Mouse (Mus musculus): ENCODE data around the gene Ptprcap.
A peak's percentile ranks its signal among the peaks of the same experiment; 100 is the strongest.
"Not testable (repeated sequence)": the region's sequence is repeated elsewhere in the genome, so short reads cannot be mapped to it uniquely, and the experiment has no call there.

Gene Ptprcap

DNA sequence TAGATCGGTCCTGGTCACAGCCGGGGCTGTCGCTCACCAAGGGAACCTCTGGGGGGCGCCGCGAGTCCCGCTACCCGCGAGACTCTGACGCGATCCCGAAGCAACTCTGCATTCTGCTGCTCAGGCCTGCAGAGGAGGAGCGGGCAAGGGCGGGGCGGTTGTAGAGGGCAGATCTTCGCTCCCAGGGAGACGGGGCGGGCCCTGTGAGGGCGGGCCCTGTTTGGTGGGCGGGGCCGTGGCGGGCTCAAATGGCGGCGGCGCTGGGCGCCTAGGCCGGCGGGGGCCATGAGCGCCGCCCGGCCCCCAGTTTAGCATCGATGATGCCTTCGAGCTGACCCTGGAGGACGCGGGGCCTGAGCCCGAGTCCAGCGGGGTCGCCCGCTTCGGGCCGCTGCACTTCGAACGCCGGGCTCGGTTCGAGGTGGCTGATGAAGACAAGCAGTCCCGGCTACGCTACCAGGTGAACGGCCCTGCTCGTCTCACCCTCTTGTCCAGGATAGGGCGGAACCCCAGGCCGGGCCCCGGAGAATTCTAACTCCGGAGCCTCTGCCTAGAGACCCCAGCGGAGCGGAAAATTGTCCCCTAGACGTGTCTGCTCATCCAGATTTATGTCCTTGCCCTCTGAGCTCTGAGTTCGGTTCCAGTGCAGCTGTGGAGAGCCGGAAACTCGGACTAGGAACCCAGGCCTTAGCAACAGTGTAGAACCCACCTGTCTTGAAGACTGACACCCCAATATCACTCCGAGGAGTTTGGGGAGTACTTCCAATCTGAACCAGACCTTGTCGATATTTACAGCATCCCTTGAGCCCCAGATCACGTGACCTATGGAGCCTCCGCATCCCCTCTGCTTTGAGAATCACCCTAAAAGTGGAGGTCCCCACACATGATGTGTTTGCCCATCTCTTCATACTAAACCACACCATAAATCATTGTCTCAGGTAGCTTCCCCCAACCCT is 27.4 kb upstream of the Ptprcap start, which contains the start of gene Aip:
Gene Aip (minus strand): TSS at position 118 of the 956 bp plus-strand sequence.
- peak; percentile 99 for DNase-seq (ENCODE audit: inconsistent ontology term)

DNA sequence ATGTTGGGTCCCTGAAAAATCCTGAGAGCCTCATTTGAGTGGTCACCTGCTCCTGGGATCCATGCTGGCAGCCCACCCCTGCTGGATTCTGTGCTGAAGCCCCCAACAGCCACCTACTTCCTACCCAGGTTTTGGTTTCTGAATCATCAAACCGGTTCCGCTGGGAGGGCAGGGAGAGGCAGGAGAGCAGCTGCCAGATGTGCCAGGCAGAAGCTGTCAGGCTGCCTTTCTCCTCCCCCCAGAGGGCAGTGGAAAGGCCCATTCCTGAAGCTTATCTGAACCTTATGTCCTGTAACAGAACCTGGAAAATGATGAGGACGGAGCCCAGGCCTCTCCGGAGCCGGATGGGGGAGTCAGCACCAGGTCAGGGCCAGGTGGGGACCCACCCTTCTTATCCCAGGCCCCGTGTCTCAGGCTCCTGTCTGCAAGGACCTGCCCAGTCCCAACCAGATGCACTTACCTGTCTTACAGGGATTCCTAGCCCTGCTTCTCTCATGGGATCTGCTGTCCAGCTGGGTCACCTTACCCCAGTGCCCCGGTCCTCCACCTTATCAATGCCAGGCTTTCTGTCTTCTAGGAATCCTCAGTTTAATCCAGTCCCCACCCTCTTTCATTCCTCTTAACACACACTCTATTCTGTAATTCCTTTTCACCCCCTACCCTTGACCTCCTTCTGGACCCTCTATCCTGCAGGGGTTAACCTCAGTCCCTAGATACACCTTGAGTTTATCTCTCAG is 26.5 kb upstream of the Ptprcap start:
- DNase-seq (ENCODE audit: inconsistent ontology term) = no peak

DNA sequence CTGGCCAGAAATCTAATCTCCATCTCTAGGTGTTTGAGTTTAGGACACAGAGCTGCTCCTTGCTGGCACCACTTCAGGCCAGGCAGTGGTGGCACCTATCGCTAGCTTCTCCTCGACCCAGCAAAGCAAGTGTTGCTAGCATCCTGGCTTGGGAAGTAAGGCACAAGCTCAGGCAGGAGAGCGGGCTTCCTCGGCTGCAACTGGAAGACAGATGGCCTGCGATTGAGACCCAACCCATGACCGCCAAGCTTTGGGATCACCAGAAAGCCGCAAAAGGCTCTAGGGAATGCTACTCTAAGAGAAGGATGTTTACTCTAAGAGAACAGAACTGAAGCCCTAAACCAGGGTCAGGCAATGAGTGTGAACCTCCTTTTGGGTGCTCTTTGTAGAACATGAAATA is 23.9 kb upstream of the Ptprcap start:
- no peak for DNase-seq (ENCODE audit: inconsistent ontology term)

DNA sequence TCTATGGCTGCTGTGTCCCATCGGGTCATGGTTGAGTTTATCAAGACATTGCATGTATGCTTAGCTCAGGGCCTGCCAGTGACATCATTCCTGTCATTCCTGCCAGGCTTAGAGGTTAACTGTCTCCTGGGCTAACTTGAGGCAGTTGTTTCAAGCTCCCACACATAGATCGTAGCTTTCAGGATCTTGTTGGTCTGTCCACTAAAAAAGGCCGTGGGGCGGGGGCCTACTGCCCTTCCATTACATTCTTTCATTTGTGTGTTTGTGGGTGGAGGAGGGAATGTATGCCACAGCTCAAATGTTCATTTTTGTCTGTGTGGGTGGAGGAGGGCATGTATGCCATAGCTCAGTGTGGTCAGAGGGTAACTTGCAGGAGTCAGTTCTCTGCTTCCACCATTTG is 23.3 kb upstream of the Ptprcap start:
- peak; percentile 71 for DNase-seq (ENCODE audit: inconsistent ontology term)

DNA sequence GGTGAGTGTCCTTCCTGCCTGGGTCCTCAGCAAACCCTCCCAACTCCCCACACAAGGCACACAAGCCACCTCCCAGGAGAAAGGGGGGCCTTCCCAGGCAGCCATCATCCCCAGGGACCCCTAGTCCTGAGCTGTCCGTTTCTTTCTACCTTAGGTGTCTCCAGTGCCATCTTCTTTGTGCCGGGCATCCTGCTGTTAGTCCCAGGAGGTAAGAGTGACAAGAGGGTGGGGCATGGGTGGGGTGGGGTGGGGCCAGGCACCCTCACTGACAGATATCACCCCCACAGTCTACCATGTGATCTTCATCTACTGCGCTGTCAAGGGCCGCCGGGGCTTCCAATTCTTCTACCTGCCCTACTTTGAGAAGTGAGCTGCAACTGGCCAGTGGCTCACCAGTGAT is 22.3 kb upstream of the Ptprcap start:
- no peak for DNase-seq (ENCODE audit: inconsistent ontology term)

DNA sequence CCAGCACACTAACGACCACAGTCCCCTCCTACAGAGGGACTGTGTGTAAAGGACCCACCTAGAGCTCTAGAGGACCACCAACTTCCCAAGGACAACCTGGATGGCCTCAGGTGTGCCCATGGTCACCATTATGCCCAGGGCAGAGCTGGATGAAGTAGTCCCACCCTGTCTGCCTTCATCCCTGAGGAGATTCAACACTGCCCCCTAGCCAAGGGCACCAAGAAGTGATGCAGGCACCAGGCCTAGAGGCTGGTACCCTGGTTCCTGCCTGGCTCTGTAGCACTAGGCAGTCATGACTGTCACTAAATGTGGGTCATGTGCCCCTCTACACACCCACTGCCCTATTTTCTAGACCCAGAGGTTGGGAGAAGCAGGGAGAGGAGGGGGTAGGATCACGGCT is 21.6 kb upstream of the Ptprcap start:
- no peak for DNase-seq (ENCODE audit: inconsistent ontology term)

DNA sequence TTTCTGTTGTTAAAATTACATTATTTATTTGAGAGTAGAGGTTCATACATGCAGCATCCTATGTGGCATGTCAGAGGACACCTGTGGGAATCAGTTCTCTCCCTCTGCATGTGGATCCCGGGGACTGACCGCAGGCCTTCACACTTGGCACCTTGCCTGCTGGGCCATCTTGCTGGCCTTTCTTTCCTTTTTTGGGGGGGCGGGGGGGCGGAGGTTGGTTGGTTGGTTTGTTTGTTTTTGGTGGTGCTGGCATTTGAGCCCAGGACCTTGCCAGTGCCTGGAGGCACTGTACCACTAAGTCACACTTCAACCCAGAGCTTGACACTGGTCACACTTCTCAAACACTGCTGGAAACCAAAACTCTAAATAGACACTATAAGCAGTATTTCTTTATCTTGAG is 19.1 kb upstream of the Ptprcap start:
- DNase-seq (ENCODE audit: inconsistent ontology term) = no peak

DNA sequence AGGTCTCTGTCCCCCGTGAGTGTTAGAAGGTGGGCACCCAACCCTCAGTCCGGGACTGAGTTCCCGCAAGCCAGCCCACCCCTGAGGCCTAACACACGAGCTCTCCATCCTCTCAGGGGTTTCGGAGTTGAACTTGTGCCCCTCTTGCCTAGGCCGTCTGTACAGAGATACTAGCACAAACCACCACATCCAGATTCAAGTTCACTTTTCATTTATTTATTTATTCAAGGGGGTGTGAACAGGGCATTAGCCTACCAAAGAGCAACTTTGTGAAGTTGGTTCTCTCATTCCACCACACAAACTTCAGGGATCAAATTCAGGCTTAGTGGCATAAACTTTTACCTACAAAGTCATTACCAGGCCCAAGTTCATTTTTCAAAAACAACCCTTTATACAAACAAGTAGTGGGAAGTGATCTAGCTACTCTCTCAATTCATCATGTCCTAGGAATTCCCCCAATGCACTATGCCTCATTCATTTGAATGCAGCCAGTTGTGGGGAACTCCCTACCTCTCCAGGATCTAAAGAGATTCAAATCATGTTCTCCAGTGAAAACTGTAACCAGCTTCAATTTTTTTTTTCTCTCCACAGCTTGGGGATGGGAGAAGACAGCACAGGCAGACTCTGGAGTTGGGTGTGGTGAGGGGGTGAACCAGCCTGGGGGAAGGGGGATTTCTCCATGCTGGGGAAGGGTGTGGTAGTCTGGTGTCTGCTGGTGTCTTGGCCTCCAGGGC is 18.0 kb upstream of the Ptprcap start:
- not testable (repeated sequence) for DNase-seq (ENCODE audit: inconsistent ontology term)

DNA sequence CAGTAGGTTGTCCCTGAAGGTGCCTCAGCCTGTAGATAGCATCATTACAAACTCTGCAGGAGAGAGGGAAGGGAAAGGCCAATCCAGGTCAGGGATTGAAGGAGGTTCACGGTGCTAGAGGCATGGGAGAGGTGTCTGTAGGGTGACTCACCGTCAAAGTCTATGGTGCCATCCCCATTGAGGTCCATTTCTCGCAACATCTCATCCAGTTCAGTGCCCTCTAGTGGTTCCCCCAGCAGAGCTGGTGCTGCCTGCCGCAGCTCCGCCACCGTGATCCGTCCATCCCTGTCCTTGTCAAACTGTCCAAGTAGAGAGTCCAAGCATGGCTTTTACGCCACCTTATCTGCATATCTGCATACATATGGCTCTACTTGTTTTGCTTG is 17.4 kb upstream of the Ptprcap start:
- not testable (repeated sequence) for DNase-seq (ENCODE audit: inconsistent ontology term)

DNA sequence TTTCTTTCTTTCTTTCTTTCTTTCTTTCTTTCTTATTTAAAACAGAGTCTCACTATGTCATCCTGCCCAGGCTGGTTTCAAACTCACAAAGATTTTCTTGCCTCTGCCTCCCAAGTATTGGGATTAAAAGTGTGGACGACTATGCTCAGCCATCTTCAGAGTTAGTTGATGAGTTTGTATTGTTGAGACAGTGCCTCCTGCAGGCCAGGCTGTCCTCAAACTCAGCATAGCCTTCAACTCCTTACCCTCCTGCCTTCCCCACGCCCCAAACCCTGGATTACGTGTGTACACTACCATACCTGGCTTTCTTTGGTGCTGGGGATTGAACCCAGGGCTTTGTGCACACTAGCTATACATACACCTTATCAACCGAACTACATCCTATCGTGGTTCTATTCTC is 16.9 kb upstream of the Ptprcap start:
- no peak for DNase-seq (ENCODE audit: inconsistent ontology term)

DNA sequence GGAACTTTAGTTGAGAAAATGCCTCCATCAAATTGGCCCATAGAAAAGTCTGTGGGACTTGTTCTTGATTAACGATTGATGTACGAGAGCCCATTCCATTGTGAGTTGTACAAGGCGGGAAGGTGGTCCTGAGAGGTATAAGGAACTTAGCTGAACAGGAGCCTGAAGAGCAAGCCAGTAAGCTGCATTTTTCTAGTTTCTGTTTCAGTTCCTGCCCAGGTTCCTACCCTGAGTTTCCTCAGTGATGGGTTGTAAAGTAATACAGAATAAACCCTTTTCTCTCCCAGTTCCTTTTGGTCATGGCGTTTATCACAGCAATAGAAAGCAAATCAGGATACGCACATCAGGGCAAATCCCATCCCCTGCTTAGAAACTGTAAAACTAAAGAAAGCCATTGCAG is 15.5 kb upstream of the Ptprcap start:
- no peak for DNase-seq (ENCODE audit: inconsistent ontology term)

DNA sequence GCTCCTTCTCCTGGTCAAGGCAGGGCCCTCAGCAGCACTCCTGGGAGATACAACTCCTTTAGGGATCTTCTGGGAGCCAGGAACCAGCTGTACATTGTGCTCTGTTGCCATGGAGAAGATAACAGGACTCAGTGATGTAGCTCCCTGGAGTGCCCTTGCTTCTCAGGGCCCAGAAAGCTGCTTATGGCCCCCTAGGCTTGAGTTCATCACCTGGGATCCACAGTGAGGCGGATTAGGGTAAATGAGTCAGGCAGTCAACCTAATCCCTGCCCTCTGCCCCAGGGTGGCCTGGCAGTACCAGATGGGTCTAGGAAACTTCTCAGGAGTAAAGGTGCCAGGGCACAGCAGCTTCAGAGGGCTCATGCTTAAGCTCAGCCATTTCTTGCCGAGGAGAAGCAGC is 14.0 kb upstream of the Ptprcap start, which contains the start of gene Gpr152:
Gene Gpr152 (plus strand): TSS at position 342 of the 400 bp plus-strand sequence.
- DNase-seq (ENCODE audit: inconsistent ontology term) = no peak

DNA sequence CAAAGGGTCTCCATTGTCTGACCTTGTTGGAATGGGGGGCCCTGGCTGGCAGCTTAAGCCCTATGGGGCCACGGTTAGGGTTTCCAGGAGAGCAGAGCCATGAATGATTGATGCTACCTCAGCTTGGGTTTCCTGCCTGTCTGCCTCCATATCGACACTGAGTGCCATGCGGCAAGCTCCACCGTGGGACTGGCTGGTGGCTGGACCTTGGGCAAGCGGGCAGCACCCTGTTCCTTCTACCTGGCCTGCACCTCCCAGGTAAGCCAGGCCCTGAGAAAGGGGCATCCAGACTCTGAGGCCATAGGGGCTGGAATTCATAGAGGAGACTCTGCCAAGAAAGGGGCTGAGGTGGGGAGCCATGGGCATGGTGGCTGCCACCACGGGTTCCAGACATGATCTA is 13.3 kb upstream of the Ptprcap start:
- no peak for DNase-seq (ENCODE audit: inconsistent ontology term)

DNA sequence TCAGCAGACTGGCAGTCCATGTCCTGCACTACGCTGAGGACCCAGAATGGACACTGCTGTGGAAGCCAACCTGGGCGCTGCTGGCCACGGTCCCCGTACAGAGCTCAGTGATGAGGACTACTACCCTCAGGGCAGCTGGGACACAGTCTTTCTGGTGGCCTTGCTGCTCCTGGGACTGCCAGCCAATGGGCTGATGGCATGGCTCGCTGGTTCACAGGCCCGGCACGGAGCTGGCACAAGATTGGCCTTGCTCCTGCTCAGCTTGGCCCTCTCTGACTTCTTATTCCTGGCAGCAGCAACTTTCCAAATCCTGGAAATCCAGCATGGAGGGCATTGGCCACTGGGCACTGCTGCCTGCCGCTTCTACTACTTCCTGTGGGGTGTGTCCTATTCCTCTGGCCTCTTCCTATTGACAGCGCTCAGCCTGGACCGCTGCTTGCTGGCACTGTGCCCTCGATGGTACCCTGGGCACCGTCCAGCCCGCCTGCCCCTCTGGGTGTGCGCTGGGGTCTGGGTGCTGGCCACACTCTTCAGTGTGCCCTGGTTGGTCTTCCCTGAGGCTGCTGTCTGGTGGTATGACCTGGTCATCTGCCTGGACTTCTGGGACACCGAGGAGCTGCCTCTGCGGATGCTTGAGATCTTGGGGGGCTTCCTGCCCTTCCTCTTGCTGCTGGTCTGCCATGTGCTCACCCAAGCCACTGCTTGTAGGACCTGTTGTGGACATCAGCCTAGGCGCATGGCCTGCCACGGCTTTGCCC is 10.8 kb upstream of the Ptprcap start:
- DNase-seq (ENCODE audit: inconsistent ontology term) = no peak

DNA sequence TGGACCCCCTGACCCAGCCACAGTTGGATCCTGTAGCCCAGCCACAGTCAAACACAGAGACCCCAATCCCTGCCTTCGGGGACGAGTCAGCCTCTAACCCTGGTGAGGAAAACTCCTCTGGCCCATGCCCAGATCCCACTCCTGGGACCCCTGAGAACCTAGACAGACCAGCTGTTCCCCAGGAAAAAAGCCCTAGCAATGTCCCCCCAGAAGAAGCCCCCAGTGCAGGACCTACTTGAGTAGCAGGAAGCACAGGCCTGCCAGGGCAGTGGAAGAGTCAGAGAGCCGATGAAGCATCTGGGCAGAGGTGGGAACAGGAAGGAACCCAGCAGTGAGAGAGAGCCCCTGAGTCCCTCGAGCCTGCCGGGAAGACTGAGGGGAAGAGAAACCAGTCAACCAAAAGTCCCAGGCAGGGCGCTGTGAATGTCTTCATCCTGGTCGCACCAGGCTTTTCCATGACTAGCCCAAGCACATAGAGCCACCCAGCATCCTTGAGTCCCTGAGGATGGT is 9.6 kb upstream of the Ptprcap start, which contains the start of gene Cabp4:
Gene Cabp4 (minus strand): TSS at position 275 of the 510 bp plus-strand sequence.
- no peak for DNase-seq (ENCODE audit: inconsistent ontology term)

DNA sequence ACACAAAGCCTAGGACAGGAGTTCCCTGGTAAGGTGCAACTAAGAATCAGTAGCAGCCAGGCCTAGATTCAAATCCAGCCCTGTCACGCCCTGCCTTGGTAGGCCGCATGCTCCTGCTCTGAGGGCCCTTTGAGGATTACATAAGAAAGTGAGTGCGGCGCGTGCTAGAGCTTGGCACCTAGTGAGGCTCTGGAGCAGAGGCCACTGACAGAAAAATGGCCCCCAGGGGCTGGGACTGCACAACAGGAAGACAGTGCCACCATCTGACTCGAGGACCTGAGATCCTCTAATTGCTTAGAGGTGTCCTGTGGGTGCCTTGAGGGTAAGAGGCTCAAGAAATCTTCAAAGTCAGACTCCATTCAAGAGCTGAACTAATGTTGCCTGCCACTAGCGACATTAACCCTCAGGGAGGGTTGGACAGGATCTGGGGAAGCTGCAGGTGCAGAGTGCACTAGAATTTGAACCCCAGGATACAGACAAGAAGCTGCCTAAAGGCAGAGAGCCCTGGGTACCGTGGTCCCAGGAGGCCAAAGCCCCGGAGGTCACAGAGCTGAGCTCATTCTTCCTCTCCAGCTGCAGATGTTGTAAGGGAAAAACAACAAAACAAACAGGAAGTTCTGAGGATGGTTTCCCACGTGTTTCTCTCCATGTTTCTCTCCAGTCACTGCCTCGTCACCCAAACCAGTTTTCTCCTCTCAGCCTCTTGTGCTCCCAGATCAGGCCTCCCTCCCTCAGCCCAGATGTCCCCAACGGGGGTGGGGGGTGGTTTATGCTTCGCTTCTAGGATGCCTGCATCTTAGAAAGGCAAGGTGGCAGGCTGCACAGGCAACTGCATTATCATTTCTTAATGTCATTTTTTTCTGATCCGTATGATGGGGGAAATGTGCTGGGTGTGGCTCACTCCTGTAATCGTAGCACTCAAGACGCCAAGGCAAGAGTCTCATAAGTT is 8.6 kb upstream of the Ptprcap start:
- DNase-seq (ENCODE audit: inconsistent ontology term) = no peak

DNA sequence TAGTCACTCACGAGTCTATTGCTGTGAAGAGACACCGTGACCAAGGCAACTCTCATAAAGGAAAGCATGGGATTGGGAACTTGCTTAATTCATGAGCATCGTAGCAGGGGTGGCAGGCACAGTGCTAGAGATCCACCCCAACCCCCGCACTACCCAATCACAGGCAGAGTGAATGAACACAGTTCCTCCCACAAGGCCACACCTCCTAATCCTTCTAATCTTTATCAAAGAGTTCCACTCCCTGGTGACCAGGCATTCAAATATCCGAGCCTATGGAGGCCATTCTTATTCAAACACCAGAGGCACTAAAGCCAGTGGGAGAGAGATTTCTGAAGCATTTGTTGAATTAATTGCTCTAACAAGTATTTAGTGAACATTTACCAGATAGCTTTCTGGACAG is 7.5 kb upstream of the Ptprcap start:
- no peak for DNase-seq (ENCODE audit: inconsistent ontology term)

DNA sequence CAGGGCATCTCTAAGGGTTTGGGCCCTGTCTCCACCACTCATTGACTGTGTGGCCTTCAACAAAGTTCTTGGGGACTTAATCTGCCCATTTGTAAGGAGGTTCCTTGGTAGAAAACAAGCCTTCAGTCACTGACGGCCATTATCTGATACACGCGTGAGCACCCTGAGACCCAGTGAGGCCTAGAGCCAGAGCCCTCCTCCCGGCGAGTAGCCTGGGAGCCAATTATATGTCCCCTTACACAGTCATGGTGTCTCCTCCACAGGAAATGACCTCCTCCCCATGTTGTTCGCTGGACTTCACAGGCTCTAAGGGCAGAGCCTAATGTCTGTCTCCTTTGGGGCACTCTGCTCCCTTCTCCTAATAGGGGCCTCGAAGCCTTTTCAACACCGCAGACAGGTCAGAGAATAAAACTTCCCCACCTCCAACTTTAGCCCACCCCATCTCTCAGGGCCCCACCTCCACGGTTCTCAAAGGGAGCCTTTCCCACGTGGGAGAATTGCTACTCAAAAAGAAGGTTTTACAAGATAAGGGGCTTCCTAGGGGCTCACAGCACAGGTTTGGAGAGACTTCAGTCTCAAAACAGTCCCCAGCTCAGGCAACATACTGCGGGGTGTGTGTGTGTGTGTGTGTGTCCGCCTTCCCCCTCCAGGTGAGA is 6.9 kb upstream of the Ptprcap start:
- no peak for DNase-seq (ENCODE audit: inconsistent ontology term)

DNA sequence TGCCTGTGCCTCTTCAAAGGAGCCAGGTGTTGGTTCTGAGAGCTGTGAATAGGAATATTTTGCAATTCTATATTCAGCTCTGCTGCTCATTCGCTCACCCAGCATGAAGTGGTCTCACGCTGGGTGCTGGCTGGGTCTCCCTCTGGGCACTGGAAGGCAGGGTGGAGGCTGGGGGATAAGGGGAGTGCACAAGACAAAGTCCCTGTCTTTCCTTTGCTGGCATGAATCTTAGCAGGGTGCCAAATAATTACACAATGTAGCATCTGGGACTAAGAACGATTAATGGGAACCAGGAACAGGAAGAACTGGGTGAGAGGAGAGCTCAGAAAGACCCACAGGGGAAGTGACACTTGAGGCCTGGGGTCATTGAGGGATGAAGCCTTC is 6.4 kb upstream of the Ptprcap start:
- no peak for DNase-seq (ENCODE audit: inconsistent ontology term)
